Mouse (Mus musculus) hindbrain, embryonic 15.5 days (tissue): ENCODE measurements around the gene Npas2. TPM values are rescaled to one million over a fixed set of nuclear protein-coding genes. Genes with fewer than 3 reads are reported as not detected.

Source experiments
- ATAC-seq: fragments of 200-750 bp; cut with Nextera tagmentation; 2 replicates; pipeline ENCODE4 v1.8.0; 2017; ENCODE audit warnings: low read depth, moderate number of reproducible peaks, moderate TSS enrichment; ENCODE audit not compliant: low FRiP score
- H3K27ac ChIP-seq: fragments of 300-500 bp; sonication (generic); replicated peaks from 2 replicates; pipeline ENCODE4 v1.5.1; 2015; ENCODE audit warnings: mild to moderate bottlenecking, inconsistent platforms
- H3K27me3 ChIP-seq: fragments of 300-500 bp; sonication (generic); 2 replicates; pipeline ENCODE4 v1.6.1; 2015; ENCODE audit warnings: control low read depth, inconsistent platforms
- H3K36me3 ChIP-seq: fragments of 300-500 bp; sonication (generic); 2 replicates; pipeline ENCODE4 v1.6.1; 2015; ENCODE audit warnings: control low read depth, inconsistent platforms
- H3K4me1 ChIP-seq: fragments of 300-500 bp; sonication (generic); replicated peaks from 2 replicates; pipeline ENCODE4 v1.6.1; 2015; ENCODE audit warnings: control low read depth, inconsistent platforms
- H3K4me2 ChIP-seq: fragments of 300-500 bp; sonication (generic); 2 replicates; pipeline ENCODE4 v1.6.1; 2015; ENCODE audit warnings: moderate library complexity, mild to moderate bottlenecking, inconsistent platforms
- H3K4me3 ChIP-seq: fragments of 300-500 bp; sonication (generic); 2 replicates; pipeline ENCODE4 v1.5.1; 2015; ENCODE audit warnings: mild to moderate bottlenecking, inconsistent platforms
- H3K9ac ChIP-seq: fragments of 300-500 bp; sonication (generic); 2 replicates; pipeline ENCODE4 v1.6.1; 2015; ENCODE audit warnings: inconsistent platforms
- H3K9me3 ChIP-seq: fragments of 300-500 bp; sonication (generic); 2 replicates; pipeline ENCODE4 v1.6.1; 2016; ENCODE audit warnings: control low read depth, inconsistent platforms
- WGBS: fragments of 180-500 bp; shearing (Covaris S2); methylation state at CpG from one replicate; pipeline ENCODE4 v1.1.7; 2015; 5-methylcytosine and 5-hydroxymethylcytosine counted together
- polyA plus RNA-seq: library from polyadenylated mRNA; unstranded; fragments of >200 nt; fragmentation: Nextera tagmentation; extraction: Ambion mirVana; gene quantifications from 2 replicates; pipeline ENCODE4 v1.2.1, GENCODE M21; 2015

Npas2 gene
- polyA plus RNA-seq, 1 experiment from 2014 or later, result 1.2 TPM

DNA sequence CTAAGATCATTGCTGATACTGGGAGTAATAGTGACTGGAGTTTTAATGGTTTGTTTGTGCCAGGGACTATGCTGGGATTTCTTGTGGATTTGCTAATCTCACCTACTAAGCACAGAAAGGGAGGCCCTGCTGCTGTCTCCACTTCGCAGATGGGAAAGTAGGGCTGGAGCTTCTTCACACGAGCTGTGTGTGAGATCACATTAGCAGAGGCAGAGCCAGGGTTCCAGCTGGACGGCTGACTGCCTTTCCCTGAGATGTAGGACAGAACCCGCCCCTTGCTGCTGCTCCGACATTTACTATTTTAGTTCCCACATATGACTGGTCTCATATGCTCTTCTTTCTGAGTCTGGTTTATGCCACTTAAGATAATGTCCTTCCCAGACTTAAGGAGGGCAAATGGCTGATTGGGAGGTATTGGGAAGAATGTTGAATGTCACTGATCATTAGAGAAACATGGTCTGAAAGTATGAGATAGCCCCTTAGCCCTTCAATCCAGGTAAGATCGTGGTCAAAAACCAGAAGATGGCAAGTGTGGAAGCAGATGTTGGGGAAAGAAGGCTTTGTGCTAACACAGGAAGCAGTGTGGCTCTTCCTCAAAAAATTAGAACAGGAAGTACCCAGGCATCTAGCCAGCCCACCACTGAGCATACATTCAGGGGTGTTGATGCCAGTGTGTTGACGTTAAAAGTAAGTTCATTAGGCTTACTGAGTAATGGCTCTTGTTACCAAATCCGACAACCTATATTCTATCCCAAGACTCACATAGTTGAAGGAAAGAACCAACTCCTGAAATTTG lies 66.8 kb downstream of the Npas2 start:
- Histone ChIP-seq H3K9me3 (no peaks in the 10 kb centered on the region), H3K36me3 (no peaks in the 10 kb centered on the region), H3K4me1 (no peaks in the 10 kb centered on the region), H3K4me2 (no peak overlapping the region), H3K27ac (no peak overlapping the region), H3K9ac (no peak overlapping the region), H3K27me3 (no peaks in the 10 kb centered on the region), H3K4me3 (no peak overlapping the region)
- WGBS, result 84% methylated on average over 8 of the region's 8 CpGs
- no peak for ATAC-seq

DNA sequence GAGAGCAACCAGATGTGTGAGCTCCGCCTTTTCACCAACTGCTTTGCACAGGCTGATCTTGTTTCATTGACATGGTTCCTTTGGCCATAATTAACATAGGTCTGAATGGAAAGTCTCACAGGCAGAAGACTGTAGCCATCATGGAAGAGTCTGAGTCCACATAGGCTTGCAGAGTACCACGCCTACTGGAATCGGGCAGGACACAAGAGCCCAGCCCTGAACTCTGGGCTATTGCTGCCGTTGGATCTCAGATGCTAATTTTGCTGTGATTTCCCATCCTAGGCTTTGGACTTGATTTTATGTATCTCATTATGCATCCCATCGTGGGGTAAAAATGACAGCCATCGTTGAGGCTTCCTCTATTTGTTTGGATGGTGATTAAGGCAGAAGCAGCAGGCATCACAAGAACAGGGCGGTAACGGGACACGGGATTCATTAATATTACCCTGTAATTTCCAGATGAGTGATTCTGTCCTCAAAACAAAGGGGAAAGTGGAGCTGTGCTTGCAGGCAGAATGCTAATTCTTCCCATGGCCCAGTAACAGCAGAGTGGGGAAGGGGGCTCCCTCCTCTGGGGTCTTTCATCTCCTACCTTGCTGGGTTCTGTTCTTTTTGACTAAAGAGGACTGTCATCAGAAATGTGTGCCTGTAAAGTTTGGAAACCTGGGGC lies 73.4 kb downstream of the Npas2 start:
- Histone ChIP-seq H3K27me3 (no peaks in the 10 kb centered on the region), H3K4me2 (no peak overlapping the region), H3K9ac (no peak overlapping the region), H3K9me3 (no peaks in the 10 kb centered on the region), H3K4me3 (no peak overlapping the region), H3K4me1 (no peaks in the 10 kb centered on the region), H3K27ac (no peak overlapping the region), H3K36me3 (no peaks in the 10 kb centered on the region)
- 46% methylated on average over 9 of the region's 9 CpGs for WGBS
- ATAC-seq, result no peak

DNA sequence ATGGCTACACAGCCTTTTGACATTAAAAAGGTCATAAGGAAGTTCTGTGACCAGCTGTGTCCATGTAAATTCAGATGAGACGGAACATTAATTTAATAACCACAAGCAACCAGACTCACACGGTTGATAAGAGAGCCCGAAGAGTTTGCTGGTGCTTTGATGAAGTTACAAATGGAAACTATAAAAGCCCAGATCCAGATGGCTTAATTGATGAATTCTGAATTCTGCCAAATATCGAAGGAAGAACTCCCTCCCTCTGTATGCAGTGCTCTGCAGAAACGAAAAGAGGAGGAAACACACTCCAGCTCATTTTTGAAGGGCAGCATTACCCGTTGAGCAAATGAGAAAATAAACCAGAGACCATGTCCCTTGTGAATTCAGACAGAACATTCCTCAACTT lies 79.4 kb downstream of the Npas2 start:
- Histone ChIP-seq H3K4me2 (no peak overlapping the region), H3K4me3 (no peak overlapping the region), H3K36me3 (no peaks in the 10 kb centered on the region), H3K4me1 (no peaks in the 10 kb centered on the region), H3K27me3 (no peaks in the 10 kb centered on the region), H3K9ac (no peak overlapping the region), H3K27ac (no peak overlapping the region), H3K9me3 (no peaks in the 10 kb centered on the region)
- ATAC-seq, result no peak
- 59% methylated on average over 6 of the region's 6 CpGs for WGBS

DNA sequence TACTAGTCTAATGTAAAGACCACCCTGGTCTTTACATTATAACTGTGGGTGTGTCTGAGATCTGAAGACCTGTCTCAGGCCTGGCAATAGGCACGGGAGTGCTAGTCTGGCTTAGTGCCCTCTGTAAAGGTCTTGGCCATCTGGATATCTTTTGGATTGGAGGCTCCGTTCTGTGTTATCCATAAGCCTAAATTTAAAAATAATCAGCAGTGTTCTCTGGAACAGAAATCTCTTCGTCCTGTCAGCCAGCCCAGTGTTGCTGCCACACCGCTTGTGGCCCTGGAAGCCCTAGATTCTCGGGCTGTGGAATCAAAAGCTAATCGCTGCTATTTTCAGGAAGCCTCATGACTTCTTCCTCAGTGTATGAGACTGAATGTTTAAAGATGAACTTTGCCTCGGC lies 86.9 kb downstream of the Npas2 start:
- no peak overlapping the region for H3K9ac ChIP-seq
- ATAC-seq, result no peak
- no peak overlapping the region for H3K4me3 ChIP-seq
- no peaks in the 10 kb centered on the region for H3K9me3 ChIP-seq
- H3K27ac ChIP-seq, result no peak overlapping the region
- no peak overlapping the region for H3K4me2 ChIP-seq
- H3K36me3 ChIP-seq, result no peaks in the 10 kb centered on the region
- 91% methylated on average over 7 of the region's 7 CpGs for WGBS
- H3K4me1 ChIP-seq, result no peaks in the 10 kb centered on the region
- H3K27me3 ChIP-seq, result no peaks in the 10 kb centered on the region

DNA sequence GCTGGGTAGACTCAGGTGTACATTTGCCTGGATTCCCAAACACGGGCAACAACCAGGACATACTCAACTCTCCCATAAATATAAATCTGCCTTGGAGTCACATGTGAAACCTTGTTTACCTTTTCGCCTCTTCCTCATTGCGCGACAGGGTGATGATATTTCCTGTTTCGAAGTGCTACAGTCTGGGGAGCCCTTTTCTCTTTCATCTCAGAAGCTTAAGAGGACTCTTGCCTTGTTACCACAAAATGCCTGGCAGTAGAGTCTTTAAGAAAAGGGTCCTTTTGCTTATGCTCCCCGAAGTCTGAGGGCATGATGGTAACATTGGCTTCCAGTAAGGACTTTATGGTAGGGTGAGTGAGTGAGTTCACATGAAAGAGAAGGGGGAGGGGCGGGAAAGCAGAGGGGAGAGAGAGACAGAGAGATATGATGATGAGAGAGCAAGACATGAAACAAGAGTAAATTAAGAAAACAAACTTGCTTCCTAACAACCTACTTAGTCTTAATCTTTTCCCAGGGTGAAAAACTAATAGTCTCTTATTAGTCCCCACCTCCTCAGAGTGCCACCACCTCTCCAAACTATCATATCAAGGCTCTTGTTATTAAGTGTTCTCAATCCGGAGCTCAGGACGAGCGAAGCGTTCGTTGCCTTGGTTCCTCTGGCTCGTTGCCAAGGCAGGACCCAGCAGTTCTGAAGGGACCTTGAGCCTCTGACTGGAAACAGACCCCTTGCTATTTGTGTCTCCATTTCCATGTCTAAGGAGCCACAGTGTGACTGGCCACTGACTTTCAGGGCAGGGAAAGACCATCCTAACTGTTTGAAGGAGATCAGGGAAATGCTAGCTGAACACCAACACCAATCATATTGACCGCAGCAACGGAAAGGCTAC lies 87.7 kb downstream of the Npas2 start:
- ATAC-seq, result no peak
- H3K9me3 ChIP-seq, result no peaks in the 10 kb centered on the region
- no peaks in the 10 kb centered on the region for H3K27me3 ChIP-seq
- H3K9ac ChIP-seq, result no peak overlapping the region
- 70% methylated on average over 15 of the region's 15 CpGs for WGBS
- no peak overlapping the region for H3K27ac ChIP-seq
- H3K4me3 ChIP-seq, result no peak overlapping the region
- no peaks in the 10 kb centered on the region for H3K36me3 ChIP-seq
- no peak overlapping the region for H3K4me2 ChIP-seq
- no peaks in the 10 kb centered on the region for H3K4me1 ChIP-seq

DNA sequence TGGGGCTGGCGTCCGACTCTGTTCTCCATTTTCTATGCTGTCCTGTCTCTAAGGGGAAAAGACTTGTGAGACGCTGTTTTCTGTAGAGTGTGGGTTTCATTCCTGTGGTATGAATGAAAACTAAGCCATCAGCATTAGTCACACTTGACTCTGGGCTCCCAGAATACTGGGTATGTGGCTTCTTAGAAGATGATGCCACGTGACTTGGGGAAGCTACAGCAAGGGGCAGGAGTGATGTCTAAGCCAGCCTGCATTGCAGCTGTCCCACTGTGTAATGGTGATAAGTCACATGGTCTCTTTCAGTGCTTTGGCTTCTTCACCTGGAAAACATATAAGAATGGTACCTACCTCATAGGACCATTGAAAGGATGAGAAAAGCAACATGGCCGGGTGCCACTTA lies 88.4 kb downstream of the Npas2 start:
- H3K4me2 ChIP-seq, result no peak overlapping the region
- 68% methylated on average over 5 of the region's 5 CpGs for WGBS
- no peaks in the 10 kb centered on the region for H3K9me3 ChIP-seq
- no peak overlapping the region for H3K27ac ChIP-seq
- H3K9ac ChIP-seq, result no peak overlapping the region
- ATAC-seq, result no peak
- H3K27me3 ChIP-seq, result no peaks in the 10 kb centered on the region
- no peaks in the 10 kb centered on the region for H3K4me1 ChIP-seq
- no peak overlapping the region for H3K4me3 ChIP-seq
- H3K36me3 ChIP-seq, result no peaks in the 10 kb centered on the region

DNA sequence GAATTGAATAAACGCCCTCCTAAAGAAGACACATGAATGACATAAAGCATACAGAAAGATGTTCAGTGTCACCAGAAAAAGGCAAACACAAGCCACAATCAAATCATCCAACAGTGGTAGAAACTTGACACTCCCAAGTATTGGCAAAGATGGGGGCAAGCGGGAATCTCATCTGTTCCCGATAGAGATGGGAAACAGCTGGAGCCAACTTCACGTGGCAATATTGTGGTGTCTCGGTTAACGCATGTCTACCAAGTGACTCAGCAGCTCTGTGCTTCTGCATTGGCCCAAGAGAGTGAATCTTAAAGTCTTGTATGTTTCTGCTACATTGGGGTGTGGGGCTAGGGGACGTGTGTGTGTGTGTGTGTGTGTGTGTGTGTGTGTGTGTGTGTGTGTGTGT lies 89.8 kb downstream of the Npas2 start:
- Histone ChIP-seq H3K4me1 (no peaks in the 10 kb centered on the region), H3K4me2 (no peak overlapping the region), H3K27me3 (no peaks in the 10 kb centered on the region), H3K27ac (no peak overlapping the region), H3K9me3 (no peaks in the 10 kb centered on the region), H3K4me3 (no peak overlapping the region), H3K36me3 (no peaks in the 10 kb centered on the region), H3K9ac (no peak overlapping the region)
- no peak for ATAC-seq
- WGBS, result 82% methylated on average over 7 of the region's 7 CpGs

DNA sequence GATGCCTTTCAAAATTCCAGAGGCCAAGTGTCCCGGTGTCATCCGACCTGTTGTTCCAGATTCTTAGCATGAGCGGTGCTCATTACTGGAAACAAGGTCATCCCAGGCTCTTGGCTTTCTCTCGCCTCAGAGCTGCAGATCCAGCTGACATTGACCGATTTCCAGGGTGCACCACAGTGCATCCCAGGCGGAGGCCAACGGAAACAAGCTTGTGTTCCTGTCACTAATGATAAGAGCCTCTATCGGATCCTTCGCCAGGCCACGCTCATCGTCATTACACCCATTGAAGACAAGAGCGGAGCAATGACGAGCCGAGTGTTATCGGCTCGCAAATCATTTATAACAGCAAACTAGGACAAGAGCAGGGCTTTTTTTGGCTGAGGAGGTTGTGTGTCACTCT lies 91.3 kb downstream of the Npas2 start:
- Histone ChIP-seq H3K9ac (no peak overlapping the region), H3K4me3 (no peak overlapping the region), H3K27me3 (no peaks in the 10 kb centered on the region), H3K4me2 (no peak overlapping the region), H3K9me3 (no peaks in the 10 kb centered on the region), H3K4me1 (no peaks in the 10 kb centered on the region), H3K36me3 (no peaks in the 10 kb centered on the region), H3K27ac (no peak overlapping the region)
- WGBS, result 90% methylated on average over 16 of the region's 16 CpGs
- no peak for ATAC-seq

DNA sequence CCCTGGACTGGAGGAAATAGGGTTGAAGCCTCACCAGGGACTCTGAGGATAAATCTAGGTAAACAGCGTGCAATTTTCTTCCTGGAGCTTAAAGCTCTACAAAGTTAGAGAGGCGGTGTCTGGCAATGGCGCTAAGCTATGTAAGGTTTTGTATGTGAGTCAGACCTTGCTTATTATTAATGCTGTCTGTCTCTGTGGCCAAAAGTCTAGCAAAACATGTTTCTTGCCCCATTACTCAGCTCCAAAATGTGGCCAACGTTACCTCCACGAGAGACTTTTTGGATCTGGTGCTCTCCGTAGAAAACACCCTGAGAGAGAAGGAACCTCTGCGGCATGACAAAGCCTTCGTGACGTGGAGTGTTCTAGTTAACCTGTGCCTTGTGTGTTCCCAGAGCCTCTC lies 93.5 kb downstream of the Npas2 start:
- no peak for ATAC-seq
- Histone ChIP-seq H3K9ac (no peak overlapping the region), H3K4me1 (no peaks in the 10 kb centered on the region), H3K27me3 (no peaks in the 10 kb centered on the region), H3K9me3 (no peaks in the 10 kb centered on the region), H3K4me3 (no peak overlapping the region), H3K4me2 (no peak overlapping the region), H3K27ac (no peak overlapping the region), H3K36me3 (no peaks in the 10 kb centered on the region)
- 96% methylated on average over 9 of the region's 9 CpGs for WGBS

DNA sequence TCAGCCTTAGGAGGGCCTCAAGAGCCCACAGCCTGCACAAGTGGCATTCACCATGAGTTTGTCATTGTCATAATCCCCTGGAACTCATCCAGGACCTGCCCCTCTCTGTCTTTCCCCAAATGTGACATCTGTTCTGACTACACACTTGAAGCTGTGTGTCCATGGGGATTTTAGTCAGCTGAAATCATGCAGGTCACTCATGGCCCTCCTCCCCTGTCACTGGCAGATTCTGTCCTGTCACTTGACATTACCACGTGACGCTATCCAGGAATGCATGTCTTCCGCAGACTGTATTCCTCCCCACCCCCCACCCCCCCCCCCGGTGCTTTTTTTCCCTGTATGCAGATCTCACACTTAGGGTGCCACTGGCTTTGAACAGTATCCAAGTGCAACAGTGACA lies 94.3 kb downstream of the Npas2 start:
- no peak overlapping the region for H3K4me3 ChIP-seq
- H3K36me3 ChIP-seq, result no peaks in the 10 kb centered on the region
- H3K27ac ChIP-seq, result no peak overlapping the region
- H3K9me3 ChIP-seq, result no peaks in the 10 kb centered on the region
- 51% methylated on average over 4 of the region's 4 CpGs for whole genome bisulfite sequencing
- H3K9ac ChIP-seq, result no peak overlapping the region
- no peak overlapping the region for H3K4me2 ChIP-seq
- no peaks in the 10 kb centered on the region for H3K4me1 ChIP-seq
- no peaks in the 10 kb centered on the region for H3K27me3 ChIP-seq
- no peak for ATAC-seq

DNA sequence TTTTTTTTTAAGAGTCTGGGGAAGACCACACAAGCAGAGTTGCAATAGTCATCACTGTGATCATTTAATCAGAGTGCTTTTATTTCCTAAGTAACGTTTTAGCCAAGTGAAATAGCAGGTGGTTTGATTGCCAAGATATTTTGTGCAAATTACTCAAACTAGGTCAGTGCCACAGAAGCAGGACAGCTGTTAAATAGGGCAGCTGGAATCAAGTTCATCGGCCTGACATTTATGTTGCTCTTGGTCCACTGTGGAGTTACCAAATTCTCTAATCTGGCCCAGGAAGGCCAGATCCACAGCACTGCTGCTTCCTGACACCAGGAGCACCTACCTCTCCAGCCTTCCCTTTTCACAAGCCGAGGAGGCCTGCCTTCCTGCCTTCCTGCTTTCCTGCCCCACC lies 94.9 kb downstream of the Npas2 start:
- no peak overlapping the region for H3K4me2 ChIP-seq
- H3K4me3 ChIP-seq, result no peak overlapping the region
- H3K36me3 ChIP-seq, result no peaks in the 10 kb centered on the region
- H3K27me3 ChIP-seq, result no peaks in the 10 kb centered on the region
- no peak overlapping the region for H3K27ac ChIP-seq
- WGBS, result 72% methylated on average over 3 of the region's 3 CpGs
- no peak overlapping the region for H3K9ac ChIP-seq
- no peaks in the 10 kb centered on the region for H3K4me1 ChIP-seq
- no peak for ATAC-seq
- H3K9me3 ChIP-seq, result no peaks in the 10 kb centered on the region

DNA sequence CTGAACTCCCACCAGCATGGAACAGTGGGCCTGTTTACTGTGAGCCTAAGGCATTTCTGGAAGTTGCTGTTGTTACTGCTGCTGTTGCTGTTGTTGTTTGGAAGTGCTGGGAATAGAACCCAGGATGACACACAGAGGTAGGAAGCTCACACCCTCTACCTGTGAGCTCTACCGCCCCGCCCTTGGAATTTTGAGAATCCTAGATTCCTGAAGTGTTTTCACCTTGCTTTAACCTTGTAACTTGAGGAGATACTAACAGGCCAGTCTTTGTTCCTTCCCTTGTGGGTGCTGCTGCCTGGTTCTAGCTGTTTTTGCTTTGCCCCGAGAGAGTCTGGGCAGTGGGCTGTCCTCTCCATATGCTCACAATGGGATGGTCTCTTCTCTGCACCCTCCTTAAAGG lies 98.5 kb downstream of the Npas2 start:
- WGBS, result 88% methylated on average over 3 of the region's 3 CpGs
- Histone ChIP-seq H3K36me3 (no peaks in the 10 kb centered on the region), H3K4me1 (no peaks in the 10 kb centered on the region), H3K27ac (no peak overlapping the region), H3K9ac (no peak overlapping the region), H3K4me2 (no peak overlapping the region), H3K9me3 (no peaks in the 10 kb centered on the region), H3K27me3 (no peaks in the 10 kb centered on the region), H3K4me3 (no peak overlapping the region)
- ATAC-seq, result no peak
